Mouse (Mus musculus) spleen, adult 2 months (tissue): ENCODE results near the gene Dmrt1. TPM values are rescaled to one million over a fixed set of nuclear protein-coding genes. Genes with fewer than 3 reads are reported as not detected.

Experiments
- DNase-seq, 2 experiments: peaks; one replicate each; pipeline versions ENCODE4 v3.0.0 to v3.0.0-alpha.2; 2012 to 2021; ENCODE audit warnings: low spot score in 2 of 2, low read depth in 1 of 2
- H3K27ac ChIP-seq: fragments of 200-500 bp; 2 replicates; pipeline ENCODE4 v1.5.1; 2012; ENCODE audit warnings: low read length, inconsistent platforms; ENCODE audit not compliant: insufficient read depth
- H3K27me3 ChIP-seq: fragments of 200-500 bp; 2 replicates; pipeline ENCODE4 v1.6.1; 2012; ENCODE audit warnings: mild to moderate bottlenecking, moderate library complexity, low read length, inconsistent platforms; ENCODE audit not compliant: control insufficient read depth, insufficient read depth
- H3K36me3 ChIP-seq: fragments of 200-500 bp; 2 replicates; pipeline ENCODE4 v1.6.1; 2012; ENCODE audit warnings: mild to moderate bottlenecking, low read length, inconsistent platforms; ENCODE audit not compliant: control insufficient read depth, insufficient read depth
- H3K4me1 ChIP-seq: fragments of 200-500 bp; 2 replicates; pipeline ENCODE4 v1.6.1; 2011; ENCODE audit warnings: inconsistent platforms; ENCODE audit not compliant: control insufficient read depth, insufficient read depth, insufficient read length
- H3K4me3 ChIP-seq: fragments of 200-500 bp; 2 replicates; pipeline ENCODE4 v1.5.1; 2011; ENCODE audit warnings: mild to moderate bottlenecking, inconsistent platforms; ENCODE audit not compliant: insufficient read depth, insufficient read length; ENCODE audit errors: extremely low read depth
- CTCF ChIP-seq: fragments of 200-500 bp; IDR thresholded peaks from 2 replicates; pipeline ENCODE4 v1.5.1; 2011; ENCODE audit warnings: mild to moderate bottlenecking, inconsistent platforms; ENCODE audit not compliant: insufficient read depth, insufficient read length, insufficient replicate concordance; ENCODE audit errors: extremely low read depth
- POLR2A ChIP-seq: fragments of 200-500 bp; IDR thresholded peaks from 2 replicates; pipeline ENCODE4 v1.6.1; 2011; ENCODE audit warnings: low read depth, low read length, inconsistent platforms
- WGBS: fragments of 180-500 bp; shearing (Covaris S2); methylation state at CpG from one replicate; pipeline ENCODE4 v1.1.7; 2018; 5-methylcytosine and 5-hydroxymethylcytosine counted together
- polyA plus RNA-seq: library from polyadenylated mRNA; depleted of rRNA; stranded (reverse); fragments of >200 nt; gene quantifications from 2 replicates; pipeline ENCODE4 v1.2.3, GENCODE M21; 2012

The Dmrt1 gene
- polyA plus RNA-seq, 1 experiment, result not detected

DNA sequence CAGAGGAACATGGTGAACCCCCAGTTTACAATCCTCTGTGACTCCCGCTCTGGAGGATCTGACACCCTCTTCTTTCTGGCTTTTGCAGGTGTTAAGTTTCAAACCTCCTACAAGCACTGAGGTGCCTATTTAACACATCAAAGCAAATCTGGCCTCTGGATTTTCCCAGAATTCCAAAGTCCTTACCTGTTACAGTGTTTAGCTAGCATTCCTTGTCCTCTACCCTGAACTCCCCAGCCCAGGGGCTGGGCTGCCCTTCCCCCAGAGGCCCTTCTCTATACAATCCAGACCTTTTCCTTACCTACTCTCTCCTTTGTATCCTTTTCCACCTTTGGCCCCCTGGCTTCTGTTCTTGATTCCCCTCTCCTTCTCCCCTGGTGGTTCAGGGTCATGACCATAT, 18.1 kb upstream of the Dmrt1 start:
- no peak overlapping the region for H3K4me3 ChIP-seq
- no peak overlapping the region for H3K27ac ChIP-seq
- H3K4me1 ChIP-seq, result no peaks in the 10 kb centered on the region
- DNase-seq, result no peak
- peaks cover 2% of the 10 kb centered on the region for H3K27me3 ChIP-seq
- no peak for TF ChIP-seq POLR2A
- TF ChIP-seq CTCF, result no peak
- 64% methylated on average over 1 of the region's 1 CpGs for WGBS
- H3K36me3 ChIP-seq, result no peaks in the 10 kb centered on the region

DNA sequence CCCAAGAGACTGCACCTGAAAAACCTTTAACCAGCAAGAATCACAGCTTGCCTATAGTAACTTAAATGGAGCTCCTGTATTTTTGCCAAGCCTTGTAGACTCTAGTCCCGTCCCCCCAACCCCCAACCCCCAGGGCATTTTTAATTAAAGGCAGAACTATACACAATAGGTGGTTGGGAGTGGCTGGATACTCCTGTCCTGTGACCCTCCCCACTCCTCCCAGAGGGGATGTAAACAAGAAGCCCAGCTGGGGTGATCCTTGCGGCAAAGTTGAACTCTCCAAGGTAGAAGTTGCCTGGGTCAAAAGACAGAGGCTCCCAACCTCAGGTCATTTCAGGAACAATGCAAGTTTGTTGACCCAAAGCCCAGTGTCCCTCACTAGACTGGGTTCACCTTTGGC, 16.9 kb upstream of the Dmrt1 start:
- Histone ChIP-seq H3K27me3 (peaks cover 2% of the 10 kb centered on the region), H3K36me3 (no peaks in the 10 kb centered on the region), H3K4me3 (no peak overlapping the region), H3K27ac (no peak overlapping the region), H3K4me1 (no peaks in the 10 kb centered on the region)
- WGBS, result 70% methylated on average over 2 of the region's 2 CpGs
- DNase-seq, result no peak
- TF ChIP-seq CTCF, result no peak
- no peak for TF ChIP-seq POLR2A

DNA sequence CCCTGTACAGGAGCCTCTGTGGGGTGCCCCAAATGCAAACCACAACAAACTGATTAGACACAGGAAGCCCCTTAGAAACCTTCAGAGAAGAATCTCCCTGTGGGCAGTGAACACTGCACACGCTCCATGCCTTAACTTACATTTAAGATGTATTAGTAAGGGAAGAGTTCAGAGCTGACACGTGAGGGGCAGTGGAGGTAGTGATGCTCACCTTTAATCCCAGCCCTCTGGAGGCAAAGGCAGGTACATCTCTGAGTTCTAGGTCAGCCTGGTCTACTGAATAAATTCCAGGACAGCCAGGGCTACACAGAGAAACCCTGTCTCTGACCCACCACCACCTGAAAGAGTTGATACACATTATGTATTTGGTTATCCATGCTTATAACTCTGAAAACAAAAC, 15.9 kb upstream of the Dmrt1 start:
- Histone ChIP-seq H3K27me3 (peaks cover 2% of the 10 kb centered on the region), H3K27ac (no peak overlapping the region), H3K4me1 (no peaks in the 10 kb centered on the region), H3K4me3 (no peak overlapping the region), H3K36me3 (no peaks in the 10 kb centered on the region)
- 66% methylated on average over 2 of the region's 2 CpGs for WGBS
- TF ChIP-seq CTCF, result no peak
- TF ChIP-seq POLR2A, result no peak
- DNase-seq, result no peak

DNA sequence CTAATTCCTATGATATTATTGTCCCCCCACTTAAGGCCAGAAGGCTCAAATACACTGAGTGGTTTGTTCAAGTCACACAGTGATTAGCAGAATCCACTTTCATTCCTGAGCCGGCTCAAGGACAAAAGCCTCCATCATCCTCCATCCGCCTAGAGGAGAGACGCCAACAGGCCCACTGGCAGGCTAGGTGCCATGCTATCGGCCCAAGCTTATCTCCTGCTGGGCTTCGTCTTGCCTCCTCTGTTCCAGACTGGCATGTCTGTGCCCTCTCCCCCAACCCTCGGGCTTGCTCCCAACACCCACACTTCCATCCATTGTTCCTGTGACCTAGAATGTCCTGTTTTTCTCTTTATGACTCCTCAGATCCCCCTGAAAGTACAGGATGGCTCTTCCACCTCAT, 8.0 kb upstream of the Dmrt1 start:
- no peak overlapping the region for H3K27ac ChIP-seq
- DNase-seq, result no peak
- H3K4me1 ChIP-seq, result no peaks in the 10 kb centered on the region
- no peaks in the 10 kb centered on the region for H3K27me3 ChIP-seq
- 76% methylated on average over 6 of the region's 6 CpGs for WGBS
- H3K4me3 ChIP-seq, result no peak overlapping the region
- no peaks in the 10 kb centered on the region for H3K36me3 ChIP-seq
- TF ChIP-seq POLR2A, result no peak
- TF ChIP-seq CTCF, result no peak

DNA sequence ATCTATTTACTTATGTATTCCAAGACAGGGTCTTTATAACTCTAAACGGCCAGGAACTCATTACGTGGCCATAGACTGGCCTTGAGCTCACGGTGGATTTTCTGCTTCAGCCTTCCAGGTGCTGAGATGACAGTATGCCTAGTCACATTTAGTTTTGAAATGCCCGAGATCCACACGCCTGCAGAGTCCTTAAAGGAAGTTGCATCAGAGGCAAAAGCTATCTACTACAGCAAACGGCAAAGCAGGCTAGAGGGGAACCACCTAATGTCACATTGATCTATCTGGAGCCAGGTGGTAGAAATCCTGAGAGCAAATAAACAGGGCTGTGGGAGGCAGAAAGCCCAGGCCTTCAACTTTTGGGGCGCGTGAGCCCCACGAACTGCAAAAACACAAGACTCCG, 540 bp upstream of the Dmrt1 start:
- H3K27me3 ChIP-seq, result peaks cover 11% of the 10 kb centered on the region
- H3K27ac ChIP-seq, result no peak overlapping the region
- DNase-seq, result no peak
- 29% methylated on average over 10 of the region's 10 CpGs for WGBS
- H3K4me1 ChIP-seq, result no peaks in the 10 kb centered on the region
- H3K36me3 ChIP-seq, result no peaks in the 10 kb centered on the region
- no peak overlapping the region for H3K4me3 ChIP-seq
- TF ChIP-seq CTCF (no peak), POLR2A (no peak)

DNA sequence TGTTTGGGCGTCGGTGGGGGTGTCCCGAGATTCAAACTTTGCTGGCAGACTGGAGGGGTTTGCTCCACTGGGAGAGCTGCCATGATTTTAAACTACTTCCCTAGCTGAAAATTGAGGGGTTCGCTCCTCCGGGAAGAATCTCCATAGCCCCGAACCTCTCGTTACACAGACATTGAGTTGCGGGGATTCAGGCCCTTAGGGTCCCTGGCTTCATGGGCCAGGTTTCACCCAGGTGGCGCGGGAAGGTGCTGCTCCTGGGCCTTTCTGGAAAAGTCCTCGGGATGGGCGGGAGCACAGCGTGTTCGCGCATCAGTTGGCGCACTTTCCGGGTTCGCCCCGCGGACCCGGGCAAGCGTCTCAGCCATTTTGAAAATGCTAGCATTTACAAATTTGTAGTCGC, 1.2 kb downstream of the Dmrt1 start:
- no peak overlapping the region for H3K4me3 ChIP-seq
- H3K4me1 ChIP-seq, result no peaks in the 10 kb centered on the region
- DNase-seq, result no peak
- 8% methylated on average over 23 of the region's 23 CpGs for WGBS
- no peak for TF ChIP-seq POLR2A
- TF ChIP-seq CTCF, result no peak
- no peak overlapping the region for H3K27ac ChIP-seq
- peaks cover 11% of the 10 kb centered on the region for H3K27me3 ChIP-seq
- no peaks in the 10 kb centered on the region for H3K36me3 ChIP-seq

DNA sequence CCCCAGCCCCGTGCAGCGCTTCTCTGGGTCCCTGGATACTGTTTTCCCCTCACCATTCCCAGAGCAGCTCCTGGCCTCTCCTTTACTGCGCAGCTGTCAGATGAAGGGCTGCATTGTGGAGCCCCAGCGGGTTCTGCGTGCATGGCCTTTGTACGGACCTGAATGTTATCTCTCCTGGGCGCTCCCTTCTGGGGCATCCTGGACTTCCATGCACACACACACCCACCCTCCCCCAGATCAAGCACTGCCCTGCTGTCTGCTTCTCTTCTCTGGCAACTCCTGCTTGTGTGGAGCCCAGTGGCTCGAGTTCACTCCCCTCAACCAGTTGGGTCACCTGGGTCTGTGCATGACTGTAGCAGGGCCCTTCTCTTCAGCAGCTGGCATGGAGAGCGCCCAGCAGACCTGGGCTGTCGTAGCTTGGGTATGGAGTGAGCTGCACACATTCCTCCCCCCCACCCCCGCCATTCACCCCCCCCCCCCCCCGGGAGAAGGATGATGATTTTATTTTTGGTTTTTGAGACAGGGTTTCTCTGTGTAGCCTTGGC, 9.6 kb downstream of the Dmrt1 start:
- Histone ChIP-seq H3K4me1 (no peaks in the 10 kb centered on the region), H3K27me3 (no peaks in the 10 kb centered on the region), H3K27ac (no peak overlapping the region), H3K4me3 (no peak overlapping the region), H3K36me3 (no peaks in the 10 kb centered on the region)
- TF ChIP-seq POLR2A (no peak), CTCF (no peak)
- WGBS, result 62% methylated on average over 11 of the region's 12 CpGs
- no peak for DNase-seq
